Mouse (Mus musculus) myocyte (in vitro differentiated cells): ENCODE data around the gene Thap8. TPM values are rescaled to one million over a fixed set of nuclear protein-coding genes. Genes with fewer than 3 reads are reported as not detected.
A peak's percentile ranks its signal among the peaks of the same experiment; 100 is the strongest.

Experiments
- H3K27me3 ChIP-seq: one replicate; pipeline ENCODE4 v1.6.1; 2011; ENCODE audit not compliant: control insufficient read depth, insufficient read depth, insufficient read length
- H3K36me3 ChIP-seq: one replicate; pipeline ENCODE4 v1.6.1; 2011; ENCODE audit not compliant: control insufficient read depth, insufficient read depth
- H3K4me2 ChIP-seq: one replicate; pipeline ENCODE4 v1.6.1; 2011; ENCODE audit warnings: low read depth, control low read depth
- H3K4me3 ChIP-seq: one replicate; pipeline ENCODE4 v1.5.1; 2011; ENCODE audit warnings: mild to moderate bottlenecking, control low read depth, moderate library complexity
- H3K79me2 ChIP-seq: one replicate; pipeline ENCODE4 v1.6.1; 2011; ENCODE audit not compliant: control insufficient read depth, insufficient read depth
- H3ac ChIP-seq: one replicate; pipeline ENCODE4 v1.6.1; 2011; ENCODE audit not compliant: control insufficient read depth, insufficient read length
- CEBPB ChIP-seq: IDR thresholded peaks from 2 replicates; pipeline ENCODE4 v1.6.1; 2011; ENCODE audit warnings: mild to moderate bottlenecking, moderate library complexity; ENCODE audit not compliant: poor library complexity, insufficient read depth, severe bottlenecking
- E2F4 ChIP-seq: IDR thresholded peaks from one replicate; pipeline ENCODE4 v1.6.1; 2011; ENCODE audit warnings: mild to moderate bottlenecking, control low read depth, moderate library complexity; ENCODE audit not compliant: insufficient read depth
- MAX ChIP-seq: IDR thresholded peaks from one replicate; pipeline ENCODE4 v1.6.1; 2011; ENCODE audit warnings: low read depth, mild to moderate bottlenecking, control low read depth
- MYOD1 ChIP-seq, 3 experiments: IDR thresholded peaks; one replicate each; pipeline ENCODE4 v1.6.1; 2011; ENCODE audit warnings: control low read depth in 2 of 3, low read depth in 2 of 3, mild to moderate bottlenecking in 2 of 3, moderate library complexity in 1 of 3; ENCODE audit not compliant: insufficient read length in 2 of 3, control insufficient read depth in 1 of 3
- MYOG ChIP-seq, 3 experiments: IDR thresholded peaks; one replicate each; pipeline ENCODE4 v1.6.1; 2011; ENCODE audit warnings: control low read depth in 2 of 3, low read depth in 2 of 3, mild to moderate bottlenecking in 2 of 3; ENCODE audit not compliant: insufficient read length in 2 of 3, control insufficient read depth in 1 of 3, insufficient read depth in 1 of 3
- POLR2A ChIP-seq: IDR thresholded peaks from one replicate; pipeline ENCODE4 v1.6.1; 2011; ENCODE audit warnings: low read depth, mild to moderate bottlenecking, control low read depth, moderate library complexity; ENCODE audit not compliant: insufficient read length
- POLR2AphosphoS2 ChIP-seq: IDR thresholded peaks from one replicate; pipeline ENCODE4 v1.6.1; 2011; ENCODE audit warnings: low read depth, control low read depth; ENCODE audit not compliant: insufficient read length
- REST ChIP-seq: IDR thresholded peaks from one replicate; pipeline ENCODE4 v1.6.1; 2011; ENCODE audit warnings: mild to moderate bottlenecking, control low read depth, moderate library complexity; ENCODE audit not compliant: insufficient read depth, insufficient read length
- SRF ChIP-seq: IDR thresholded peaks from one replicate; pipeline ENCODE4 v1.6.1; 2011; ENCODE audit warnings: low read depth; ENCODE audit not compliant: control insufficient read depth, insufficient read length
- TCF12 ChIP-seq: IDR thresholded peaks from one replicate; pipeline ENCODE4 v1.6.1; 2011; ENCODE audit warnings: mild to moderate bottlenecking, control low read depth; ENCODE audit not compliant: poor library complexity, insufficient read depth, severe bottlenecking
- TCF3 ChIP-seq: IDR thresholded peaks from one replicate; pipeline ENCODE4 v1.6.1; 2011; ENCODE audit warnings: low read depth, control low read depth; ENCODE audit not compliant: insufficient read length
- USF1 ChIP-seq: IDR thresholded peaks from one replicate; pipeline ENCODE4 v1.6.1; 2011; ENCODE audit warnings: low read depth, mild to moderate bottlenecking, control low read depth, moderate library complexity
- polyA plus RNA-seq: library from polyadenylated mRNA; unstranded; fragments of >200 nt; fragmentation: generic; extraction: Trizol; gene quantifications from one replicate; pipeline ENCODE4 v1.2.1, GENCODE M21; 2012; ENCODE audit warnings: missing spikeins

The Thap8 gene
- polyA plus RNA-seq, 1 experiment = 0.02 TPM

GRCm38 (mm10) chr7:30274383-30274782 lies 5.5 kb upstream of the Thap8 start:
- Histone ChIP-seq H3K36me3 (no peaks in the 10 kb centered on the region), H3K4me2 (no peak overlapping the region), H3K79me2 (no peaks in the 10 kb centered on the region), H3ac (no peak overlapping the region), H3K4me3 (no peak overlapping the region), H3K27me3 (no peaks in the 10 kb centered on the region)
- no peak for TF ChIP-seq CEBPB
- TF ChIP-seq POLR2AphosphoS2 = no peak
- TF ChIP-seq E2F4 = no peak
- no peak for TF ChIP-seq REST
- TF ChIP-seq MYOD1 (IDR thresholded peaks at IDR 0.05; ENCODE audit: control insufficient read depth in 1 of 3, insufficient read length in 2 of 3, low read depth in 2 of 3) = no peak
- TF ChIP-seq MAX = no peak
- TF ChIP-seq USF1 = no peak
- no peak for TF ChIP-seq MYOG (IDR thresholded peaks at IDR 0.05; ENCODE audit: control insufficient read depth in 1 of 3, insufficient read depth in 1 of 3, insufficient read length in 2 of 3, low read depth in 2 of 3)
- no peak for TF ChIP-seq TCF3
- TF ChIP-seq POLR2A = no peak
- no peak for TF ChIP-seq SRF
- TF ChIP-seq TCF12 = no peak

GRCm38 (mm10) chr7:30278911-30279310 lies 983 bp upstream of the Thap8 start:
- peak overlapping the region; percentile 36 for H3K4me3 ChIP-seq
- no peak for TF ChIP-seq USF1
- no peak for TF ChIP-seq REST
- TF ChIP-seq MAX = no peak
- TF ChIP-seq MYOG (IDR thresholded peaks at IDR 0.05; ENCODE audit: control insufficient read depth in 1 of 3, insufficient read depth in 1 of 3, insufficient read length in 2 of 3, low read depth in 2 of 3) = no peak
- H3K79me2 ChIP-seq = no peaks in the 10 kb centered on the region
- no peaks in the 10 kb centered on the region for H3K27me3 ChIP-seq
- no peak overlapping the region for H3ac ChIP-seq
- no peaks in the 10 kb centered on the region for H3K36me3 ChIP-seq
- H3K4me2 ChIP-seq = peak overlapping the region; percentile 91

GRCm38 (mm10) chr7:30279536-30279935 lies 358 bp upstream of the Thap8 start:
- no peaks in the 10 kb centered on the region for H3K27me3 ChIP-seq
- H3K4me2 ChIP-seq = peak overlapping the region; percentile 91
- no peaks in the 10 kb centered on the region for H3K36me3 ChIP-seq
- no peaks in the 10 kb centered on the region for H3K79me2 ChIP-seq
- no peak for TF ChIP-seq E2F4
- no peak for TF ChIP-seq CEBPB
- no peak for TF ChIP-seq REST
- TF ChIP-seq MYOG (IDR thresholded peaks at IDR 0.05; ENCODE audit: control insufficient read depth in 1 of 3, insufficient read depth in 1 of 3, insufficient read length in 2 of 3, low read depth in 2 of 3) = no peak
- TF ChIP-seq SRF = no peak
- no peak for TF ChIP-seq TCF3
- TF ChIP-seq USF1 = no peak
- TF ChIP-seq MYOD1 (IDR thresholded peaks at IDR 0.05; ENCODE audit: control insufficient read depth in 1 of 3, insufficient read length in 2 of 3, low read depth in 2 of 3) = no peak
- no peak for TF ChIP-seq MAX
- TF ChIP-seq TCF12 = no peak
- TF ChIP-seq POLR2A = no peak
- TF ChIP-seq POLR2AphosphoS2 = no peak
- H3ac ChIP-seq = no peak overlapping the region
- peak overlapping the region; percentile 36 for H3K4me3 ChIP-seq

GRCm38 (mm10) chr7:30280670-30281138 lies 810 bp downstream of the Thap8 start:
- Histone ChIP-seq H3K79me2 (no peaks in the 10 kb centered on the region), H3K4me3 (peak overlapping the region; percentile 36), H3K4me2 (peak overlapping the region; percentile 91), H3K36me3 (no peaks in the 10 kb centered on the region), H3K27me3 (no peaks in the 10 kb centered on the region), H3ac (peak overlapping the region; percentile 2)
- TF ChIP-seq REST = no peak
- no peak for TF ChIP-seq E2F4
- peak; percentile 57 for TF ChIP-seq POLR2A
- TF ChIP-seq CEBPB = no peak
- no peak for TF ChIP-seq MAX
- peak; percentile 99 for TF ChIP-seq USF1
- TF ChIP-seq MYOG (IDR thresholded peaks at IDR 0.05; ENCODE audit: control insufficient read depth in 1 of 3, insufficient read depth in 1 of 3, insufficient read length in 2 of 3, low read depth in 2 of 3) = peak in 1 of 3 experiments; percentile 75
- TF ChIP-seq MYOD1 (IDR thresholded peaks at IDR 0.05; ENCODE audit: control insufficient read depth in 1 of 3, insufficient read length in 2 of 3, low read depth in 2 of 3) = peak in 1 of 3 experiments; percentile 48
- peak; percentile 17 for TF ChIP-seq POLR2AphosphoS2
- TF ChIP-seq TCF3 = no peak
- no peak for TF ChIP-seq TCF12

GRCm38 (mm10) chr7:30281522-30281921 lies 1.6 kb downstream of the Thap8 start:
- H3K36me3 ChIP-seq = no peaks in the 10 kb centered on the region
- no peak overlapping the region for H3ac ChIP-seq
- H3K79me2 ChIP-seq = no peaks in the 10 kb centered on the region
- H3K4me2 ChIP-seq = peak overlapping the region; percentile 91
- peak overlapping the region; percentile 36 for H3K4me3 ChIP-seq
- TF ChIP-seq POLR2AphosphoS2 (no peak), SRF (no peak), POLR2A (no peak), TCF12 (no peak), USF1 (no peak), CEBPB (no peak), MAX (no peak), MYOD1 (IDR thresholded peaks at IDR 0.05; ENCODE audit: control insufficient read depth in 1 of 3, insufficient read length in 2 of 3, low read depth in 2 of 3) (no peak), REST (no peak), E2F4 (no peak)
- no peaks in the 10 kb centered on the region for H3K27me3 ChIP-seq
